8 mouse cellular contexts compared by ENCODE assay signal in the genomic region with DNA sequence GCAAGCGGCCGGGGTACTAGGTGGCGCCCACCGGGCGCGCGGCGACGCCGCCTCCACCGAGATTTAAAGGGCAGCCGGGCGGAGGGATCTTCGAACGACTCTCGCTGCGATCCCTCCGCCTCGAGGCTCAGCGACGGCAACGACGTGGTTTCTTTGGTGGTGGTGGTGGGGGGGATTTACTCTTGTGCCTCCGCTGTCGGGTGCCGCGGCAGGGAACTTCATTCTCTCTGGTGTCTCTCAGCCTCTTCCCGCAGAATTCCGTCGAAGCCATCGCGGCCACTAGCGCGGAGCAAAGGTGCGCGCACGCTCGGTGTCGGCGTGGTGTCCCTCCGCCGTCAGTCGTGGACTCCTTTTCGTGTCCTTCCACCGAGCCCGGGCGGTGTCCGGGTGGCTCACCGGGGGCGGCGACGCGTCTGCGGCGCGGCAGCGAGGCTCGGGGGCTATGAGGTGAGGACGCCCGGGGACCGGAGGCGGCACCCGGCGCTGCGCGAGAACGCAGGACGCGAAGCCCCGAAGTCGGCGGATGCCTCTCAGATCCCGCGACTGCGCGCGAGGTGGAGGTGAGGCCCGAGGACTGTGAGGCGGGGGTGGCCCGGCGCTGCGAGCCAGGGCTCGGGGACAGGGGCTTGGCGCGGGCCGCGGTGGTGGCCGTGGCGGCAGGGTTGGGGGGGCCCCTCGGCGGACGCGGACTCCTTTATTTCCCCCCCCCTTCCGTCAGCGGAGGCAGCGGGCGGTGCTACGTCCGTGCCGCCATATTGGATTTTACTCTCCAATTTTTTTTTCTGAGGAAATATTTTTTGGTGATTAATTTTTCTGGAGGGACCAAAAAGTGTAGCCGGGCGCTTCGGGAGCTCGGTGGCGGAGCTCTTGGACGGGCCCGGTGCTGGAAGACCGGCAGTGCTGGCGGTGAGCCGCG. TPM values are rescaled to one million over a fixed set of nuclear protein-coding genes. Genes with fewer than 3 reads are reported as not detected.
DNase-seq lines count a peak whose midpoint lies in the region; ATAC-seq and TF ChIP-seq lines count a peak whose summit lies in the region.

No protein-coding gene starts in this region.

- peak overlapping the region; percentile 100 for H3K27ac ChIP-seq in hindbrain, embryonic 11.5 days (ENCODE audit: low read depth, low read length)
- H3K27ac ChIP-seq in lung, postnatal 0 days (ENCODE audit: low read length) = peak overlapping the region; percentile 100

- peak; percentile 89 for DNase-seq in MN1 (ENCODE audit: low spot score)
- DNase-seq in cerebellum, adult 9-10 months = peak; percentile 92
- DNase-seq in frontal cortex, adult 2 months (ENCODE audit: extremely low spot score in 1 of 2, low spot score in 1 of 2) = peak; percentile 49 to 88
- DNase-seq in hindbrain, embryonic 11.5 days (ENCODE audit: low spot score) = peak; percentile 94
- peak; percentile 94 to 95 for DNase-seq in layer of hippocampus, postnatal 10 days (ENCODE audit: low spot score in 2 of 2)
- DNase-seq in lung, postnatal 0 days (ENCODE audit: low spot score) = peak; percentile 95
- peak; percentile 90 for DNase-seq in ovary, postnatal 10 days (ENCODE audit: low spot score)
- peak; percentile 95 for DNase-seq in thymus, postnatal 0 days (ENCODE audit: low spot score)

- TF ChIP-seq CTCF in lung, postnatal 0 days (IDR thresholded peaks at IDR 0.05) = no peak

- TF ChIP-seq EP300 in lung, postnatal 0 days (IDR thresholded peaks at IDR 0.05) = no peak

- H3K4me3 ChIP-seq in hindbrain, embryonic 11.5 days (ENCODE audit: low read depth, low read length) = peak overlapping the region; percentile 100
- peak overlapping the region; percentile 98 for H3K4me3 ChIP-seq in lung, postnatal 0 days (ENCODE audit: low read depth, low read length)

- peak overlapping the region; percentile 90 for H3K4me2 ChIP-seq in hindbrain, embryonic 11.5 days (replicated peaks; ENCODE audit: low read depth, low read length)
- peak overlapping the region; percentile 73 for H3K4me2 ChIP-seq in lung, postnatal 0 days (replicated peaks; ENCODE audit: low read depth, low read length)

- 0% methylated on average over 83 of the region's 111 CpGs for WGBS in hindbrain, embryonic 11.5 days
- WGBS in lung, postnatal 0 days = 2% methylated on average over 85 of the region's 111 CpGs

- H3K4me1 ChIP-seq in hindbrain, embryonic 11.5 days (replicated peaks; ENCODE audit: control insufficient read depth, insufficient read depth, low read length) = peaks cover 4% of the 10 kb centered on the region; the same call in 1 of the 2 replicates
- H3K4me1 ChIP-seq in lung, postnatal 0 days (ENCODE audit: insufficient read depth, low read depth, low read length) = peaks cover 9% of the 10 kb centered on the region

- peak; percentile 77 for ATAC-seq in hindbrain, embryonic 11.5 days (ENCODE audit: low FRiP score)
- peak; percentile 64 for ATAC-seq in lung, postnatal 0 days

- no peaks in the 10 kb centered on the region for H3K27me3 ChIP-seq in hindbrain, embryonic 11.5 days (ENCODE audit: control insufficient read depth, insufficient read depth, low read length)
- H3K27me3 ChIP-seq in lung, postnatal 0 days (replicated peaks; ENCODE audit: insufficient read depth, low read length) = no peaks in the 10 kb centered on the region

- peak overlapping the region; percentile 100 for H3K9ac ChIP-seq in hindbrain, embryonic 11.5 days (ENCODE audit: low read depth, low read length)
- peak overlapping the region; percentile 100 for H3K9ac ChIP-seq in lung, postnatal 0 days (replicated peaks; ENCODE audit: low read depth)

- no peaks in the 10 kb centered on the region for H3K9me3 ChIP-seq in hindbrain, embryonic 11.5 days (ENCODE audit: control insufficient read depth, low read length)
- H3K9me3 ChIP-seq in lung, postnatal 0 days (ENCODE audit: low read length) = no peaks in the 10 kb centered on the region

- H3K36me3 ChIP-seq in hindbrain, embryonic 11.5 days (ENCODE audit: control insufficient read depth, insufficient read depth, low read length) = no peaks in the 10 kb centered on the region
- no peaks in the 10 kb centered on the region for H3K36me3 ChIP-seq in lung, postnatal 0 days (ENCODE audit: insufficient read depth, low read length)

RNA-seq across cellular contexts. Expression of a gene that starts 0.8 kb away (rescaled TPM):
- polyA plus RNA-seq in frontal cortex, adult 2 months (2012; rRNA removed) = 36.3 and 37.2 TPM in 2 replicates
- 43.9 and 52.7 TPM in 2 replicates for polyA plus RNA-seq in hindbrain, embryonic 11.5 days (2014; fragmentation: Nextera tagmentation; extraction: Ambion mirVana)
- 10 to 100 TPM; 72.9 to 76.9 TPM for total RNA-seq in layer of hippocampus, postnatal 10 days (2021)
- polyA plus RNA-seq in lung, postnatal 0 days (2015; fragmentation: Nextera tagmentation; extraction: Ambion mirVana) = 20.5 and 23.7 TPM in 2 replicates
- 24.7 and 31.1 TPM in 2 replicates for polyA plus RNA-seq in thymus, postnatal 0 days (2015; fragmentation: Nextera tagmentation; extraction: Ambion mirVana)

RNA-seq across cellular contexts. Expression of a gene that starts 59.9 kb away (rescaled TPM):
- polyA plus RNA-seq in frontal cortex, adult 2 months (2012; rRNA removed) = 32.8 and 37.2 TPM in 2 replicates
- polyA plus RNA-seq in hindbrain, embryonic 11.5 days (2014; fragmentation: Nextera tagmentation; extraction: Ambion mirVana) = 39.4 and 41.8 TPM in 2 replicates
- 10 to 100 TPM; 25.4 to 39.3 TPM for total RNA-seq in layer of hippocampus, postnatal 10 days (2021)
- 11.3 and 12.6 TPM in 2 replicates for polyA plus RNA-seq in lung, postnatal 0 days (2015; fragmentation: Nextera tagmentation; extraction: Ambion mirVana)
- 6.8 and 8.6 TPM in 2 replicates for polyA plus RNA-seq in thymus, postnatal 0 days (2015; fragmentation: Nextera tagmentation; extraction: Ambion mirVana)

Comparison
In these comparisons a context has a peak if more than half of its experiments do, and no peak if none do; other contexts are left out.
1. Peak in every context shown above with its lines: DNase-seq, ATAC-seq, H3K4me3 ChIP-seq and H3K27ac ChIP-seq.